Mouse (Mus musculus): ENCODE data around the gene Nbeal2. TPM values are rescaled to one million over a fixed set of nuclear protein-coding genes. Genes with fewer than 3 reads are reported as not detected.

Gene Nbeal2
- polyA plus RNA-seq, 1 experiment from 2014 or later, result 0.76 TPM

DNA sequence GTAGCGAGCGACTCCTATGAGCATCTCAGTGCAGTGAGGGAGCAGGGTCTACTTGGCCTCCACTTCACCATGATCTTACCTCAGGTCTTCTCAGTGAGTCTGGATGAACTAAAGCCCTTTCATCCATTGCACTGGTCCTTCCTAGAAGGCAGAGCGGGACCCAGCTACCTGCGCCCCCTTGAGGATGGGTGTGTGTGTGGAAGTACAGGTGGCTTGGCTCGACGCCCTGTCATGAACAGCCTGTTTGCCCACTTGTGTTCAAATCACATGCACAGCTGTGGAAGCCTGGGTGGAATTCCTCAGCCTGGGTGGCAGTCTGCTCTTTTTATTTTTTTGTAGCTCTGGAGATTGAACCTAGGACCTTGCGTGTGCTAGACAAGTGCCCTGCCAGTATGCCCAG, 33.8 kb downstream of the Nbeal2 start:
- H3K9ac ChIP-seq, result no peak overlapping the region
- ATAC-seq (ENCODE audit: low FRiP score, low read depth), result no peak
- H3K4me3 ChIP-seq, result no peak overlapping the region
- H3K9me3 ChIP-seq, result no peaks in the 10 kb centered on the region
- H3K36me3 ChIP-seq, result peaks cover 73% of the 10 kb centered on the region
- H3K27ac ChIP-seq, result no peak overlapping the region
- H3K27me3 ChIP-seq, result no peaks in the 10 kb centered on the region
- WGBS, result 84% methylated on average over 7 of the region's 7 CpGs
- H3K4me2 ChIP-seq (replicated peaks), result no peak overlapping the region
- peaks cover 19% of the 10 kb centered on the region for H3K4me1 ChIP-seq

DNA sequence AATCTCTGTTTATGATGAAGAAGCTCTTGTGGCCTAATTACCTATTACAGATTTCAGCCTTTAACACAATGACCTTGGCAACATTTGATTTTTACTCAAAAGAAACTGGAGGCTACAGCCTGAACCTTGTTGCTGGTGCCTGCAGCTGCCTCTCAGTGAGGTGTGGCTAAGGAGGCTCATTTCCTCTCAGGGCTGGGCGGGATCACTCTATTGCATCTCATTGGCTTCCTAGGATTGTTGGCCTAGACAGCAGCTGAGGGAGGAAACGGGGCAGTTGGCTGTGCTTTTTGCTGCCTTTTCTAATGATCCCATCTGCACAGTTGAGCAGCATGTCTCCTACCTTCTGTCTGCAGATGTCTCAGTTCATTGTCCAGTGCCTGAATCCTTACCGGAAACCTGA, 36.9 kb downstream of the Nbeal2 start:
- Histone ChIP-seq H3K27me3 (no peaks in the 10 kb centered on the region), H3K4me2 (replicated peaks) (no peak overlapping the region), H3K27ac (no peak overlapping the region), H3K4me3 (no peak overlapping the region), H3K9ac (no peak overlapping the region), H3K36me3 (peaks cover 92% of the 10 kb centered on the region), H3K4me1 (no peaks in the 10 kb centered on the region), H3K9me3 (no peaks in the 10 kb centered on the region)
- ATAC-seq (ENCODE audit: low FRiP score, low read depth), result no peak
- 72% methylated on average over 3 of the region's 3 CpGs for WGBS

DNA sequence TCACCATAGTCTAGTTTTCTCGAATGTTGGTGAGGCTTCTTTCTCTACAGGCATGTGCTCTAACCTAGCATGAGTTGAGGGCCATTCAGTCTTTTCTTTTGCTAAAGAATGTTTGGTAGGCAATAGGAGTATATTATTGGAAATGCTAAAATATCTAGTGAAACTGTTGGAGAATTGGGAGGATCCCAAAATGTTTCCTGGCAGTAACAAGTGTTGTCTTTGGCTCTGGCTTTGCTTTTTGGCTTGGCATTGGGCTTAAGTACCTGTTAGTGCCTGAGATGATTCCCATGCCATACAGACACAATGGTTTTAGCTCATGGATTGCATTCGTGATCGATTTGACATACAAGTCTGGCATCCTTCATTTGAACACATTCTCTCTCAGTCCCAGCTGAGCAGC, 42.5 kb downstream of the Nbeal2 start:
- no peak overlapping the region for H3K4me3 ChIP-seq
- no peak overlapping the region for H3K4me2 ChIP-seq (replicated peaks)
- peaks cover 81% of the 10 kb centered on the region for H3K36me3 ChIP-seq
- no peak overlapping the region for H3K27ac ChIP-seq
- 96% methylated on average over 3 of the region's 3 CpGs for WGBS
- ATAC-seq (ENCODE audit: low FRiP score, low read depth), result no peak
- no peaks in the 10 kb centered on the region for H3K4me1 ChIP-seq
- no peaks in the 10 kb centered on the region for H3K27me3 ChIP-seq
- no peak overlapping the region for H3K9ac ChIP-seq
- H3K9me3 ChIP-seq, result no peaks in the 10 kb centered on the region

DNA sequence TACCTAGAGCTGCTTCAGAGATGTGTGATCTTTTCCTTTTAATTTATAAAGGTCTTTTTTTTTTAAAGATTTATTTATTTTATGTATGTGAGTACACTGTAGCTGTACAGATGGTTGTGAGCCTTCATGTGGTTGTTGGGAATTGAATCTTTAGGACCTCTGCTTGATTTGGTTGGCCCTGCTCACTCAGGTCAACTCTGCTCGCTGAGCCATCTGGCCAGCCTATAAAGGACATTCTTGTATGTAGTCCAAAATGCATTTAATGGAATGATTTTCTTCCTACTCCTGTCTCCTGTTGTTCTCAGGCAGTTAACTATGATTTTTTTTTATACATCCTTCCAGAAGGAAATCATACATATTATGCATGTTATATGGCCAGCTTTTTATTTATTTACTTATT, 70.4 kb downstream of the Nbeal2 start:
- no peaks in the 10 kb centered on the region for H3K4me1 ChIP-seq
- no peaks in the 10 kb centered on the region for H3K27me3 ChIP-seq
- H3K4me3 ChIP-seq, result no peak overlapping the region
- 89% methylated on average over 1 of the region's 1 CpGs for WGBS
- no peak overlapping the region for H3K4me2 ChIP-seq (replicated peaks)
- ATAC-seq (ENCODE audit: low FRiP score, low read depth), result no peak
- H3K27ac ChIP-seq, result no peak overlapping the region
- no peak overlapping the region for H3K9ac ChIP-seq
- H3K9me3 ChIP-seq, result no peaks in the 10 kb centered on the region
- peaks cover 37% of the 10 kb centered on the region for H3K36me3 ChIP-seq

DNA sequence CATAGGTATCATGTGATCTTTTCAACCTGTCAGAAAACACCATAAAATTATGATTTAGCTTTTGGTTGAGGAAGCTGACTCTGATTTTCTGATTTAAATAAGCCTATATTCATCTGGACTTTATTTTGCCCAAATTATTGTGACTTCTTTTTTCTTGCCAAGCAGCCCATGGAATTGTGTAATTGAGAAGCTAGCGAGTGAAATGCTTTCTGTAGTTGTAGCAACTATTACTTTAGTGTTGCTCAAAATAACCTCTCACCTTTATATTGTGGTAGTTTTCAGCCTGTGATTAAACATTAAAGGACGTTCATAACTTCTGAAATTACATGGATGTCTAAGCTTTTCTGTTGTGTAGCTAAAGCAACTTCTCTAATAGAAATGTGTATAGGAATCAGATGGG, 71.8 kb downstream of the Nbeal2 start:
- H3K36me3 ChIP-seq, result peaks cover 46% of the 10 kb centered on the region

More for the DNA sequence above, 71.8 kb downstream of the Nbeal2 start:
- no peak overlapping the region for H3K9ac ChIP-seq
- no peak overlapping the region for H3K4me3 ChIP-seq
- no peak overlapping the region for H3K4me2 ChIP-seq (replicated peaks)
- H3K9me3 ChIP-seq, result no peaks in the 10 kb centered on the region
- no peaks in the 10 kb centered on the region for H3K4me1 ChIP-seq
- ATAC-seq (ENCODE audit: low FRiP score, low read depth), result no peak
- 92% methylated on average over 2 of the region's 2 CpGs for WGBS
- no peak overlapping the region for H3K27ac ChIP-seq
- H3K27me3 ChIP-seq, result no peaks in the 10 kb centered on the region

Small RNA genes lying within 50 kb of the gene (microRNA-seq; reads per million reads assigned to microRNA genes)
- not detected for gene Mir8107

Other genes starting within 250 kb of the Nbeal2 start
- gene Ptpn23, start 245.9 kb downstream of the Nbeal2 start, polyA plus RNA-seq (2015; fragmentation: Nextera tagmentation; extraction: Ambion mirVana), result 17.7 and 17.9 TPM in 2 replicates
- gene Ngp, start 234.4 kb downstream of the Nbeal2 start, polyA plus RNA-seq (2015; fragmentation: Nextera tagmentation; extraction: Ambion mirVana), result 0.97 and 0.98 TPM in 2 replicates
- gene Klhl18, start 177.5 kb downstream of the Nbeal2 start, polyA plus RNA-seq (2015; fragmentation: Nextera tagmentation; extraction: Ambion mirVana), result 9.3 and 9.9 TPM in 2 replicates
- 1.1 TPM in 2 replicates for gene Kif9, start 177.2 kb downstream of the Nbeal2 start, polyA plus RNA-seq (2015; fragmentation: Nextera tagmentation; extraction: Ambion mirVana)
- 43.3 and 45.0 TPM in 2 replicates for gene Setd2, start 121.6 kb downstream of the Nbeal2 start, polyA plus RNA-seq (2015; fragmentation: Nextera tagmentation; extraction: Ambion mirVana)
- gene Nradd, start 29.7 kb downstream of the Nbeal2 start, polyA plus RNA-seq (2015; fragmentation: Nextera tagmentation; extraction: Ambion mirVana), result 61.2 and 64.5 TPM in 2 replicates
- 106 and 107 TPM in 2 replicates for gene Ccdc12, start 2.3 kb upstream of the Nbeal2 start, polyA plus RNA-seq (2015; fragmentation: Nextera tagmentation; extraction: Ambion mirVana)
- gene Myl3, start 87.7 kb upstream of the Nbeal2 start, polyA plus RNA-seq (2015; fragmentation: Nextera tagmentation; extraction: Ambion mirVana), result 3.5 and 4.8 TPM in 2 replicates
- gene Pth1r, start 93.0 kb upstream of the Nbeal2 start, polyA plus RNA-seq (2015; fragmentation: Nextera tagmentation; extraction: Ambion mirVana), result 91.1 and 97.7 TPM in 2 replicates
- not detected in 2 replicates for gene Prss42, start 144.0 kb upstream of the Nbeal2 start, polyA plus RNA-seq (2015; fragmentation: Nextera tagmentation; extraction: Ambion mirVana)
- not detected in 2 replicates for gene Prss44, start 159.8 kb upstream of the Nbeal2 start, polyA plus RNA-seq (2015; fragmentation: Nextera tagmentation; extraction: Ambion mirVana)
- not detected in 2 replicates for gene Prss43, start 172.5 kb upstream of the Nbeal2 start, polyA plus RNA-seq (2015; fragmentation: Nextera tagmentation; extraction: Ambion mirVana)
- gene Prss45, start 180.4 kb upstream of the Nbeal2 start, polyA plus RNA-seq (2015; fragmentation: Nextera tagmentation; extraction: Ambion mirVana), result not detected in 2 replicates
- gene Prss46, start 190.3 kb upstream of the Nbeal2 start, polyA plus RNA-seq (2015; fragmentation: Nextera tagmentation; extraction: Ambion mirVana), result not detected in 2 replicates
- gene Prss50, start 203.8 kb upstream of the Nbeal2 start, polyA plus RNA-seq (2015; fragmentation: Nextera tagmentation; extraction: Ambion mirVana), result 0.31 and 0.38 TPM in 2 replicates
- 1.3 and 1.4 TPM in 2 replicates for gene Als2cl, start 225.7 kb upstream of the Nbeal2 start, polyA plus RNA-seq (2015; fragmentation: Nextera tagmentation; extraction: Ambion mirVana)
- 1.1 and 1.2 TPM in 2 replicates for gene Tmie, start 226.0 kb upstream of the Nbeal2 start, polyA plus RNA-seq (2015; fragmentation: Nextera tagmentation; extraction: Ambion mirVana)

Data from limb, embryonic 13.5 days (tissue).